Mouse (Mus musculus): ENCODE results near the gene Lcmt1. TPM values are rescaled to one million over a fixed set of nuclear protein-coding genes. Genes with fewer than 3 reads are reported as not detected.

Lcmt1 gene
- total RNA-seq, 1 experiment from 2014 or later = 36.4 TPM

GRCm38 (mm10) chr7:123448794-123449193 is 79.2 kb downstream of the Lcmt1 start:
- ATAC-seq (replicated peaks; ENCODE audit: low read depth, poor library complexity, severe bottlenecking) = no peak

- no peak for ATAC-seq (replicated peaks; ENCODE audit: low read depth, poor library complexity, severe bottlenecking)
Measured at GRCm38 (mm10) chr7:123449676-123450075, 80.1 kb downstream of the Lcmt1 start.

DNA sequence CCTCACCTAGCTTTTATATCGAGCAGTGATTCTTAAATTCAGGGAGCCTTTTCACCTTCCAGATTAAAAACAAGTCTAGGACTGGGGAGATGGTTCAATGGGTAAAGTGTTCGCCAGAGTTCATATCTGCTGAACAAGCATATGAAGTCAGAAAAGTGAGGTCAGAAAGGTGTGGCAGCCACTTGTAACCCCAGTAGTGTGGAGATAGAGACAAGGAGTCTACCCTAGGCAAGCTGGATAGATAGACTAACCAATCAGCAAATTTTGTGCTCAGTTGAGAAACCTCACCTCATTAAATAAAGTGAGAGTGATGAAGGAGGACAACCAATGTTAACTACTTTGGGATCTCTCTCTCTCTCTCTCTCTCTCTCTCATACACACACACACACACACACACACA is 80.9 kb downstream of the Lcmt1 start:
- no peak for ATAC-seq (replicated peaks; ENCODE audit: low read depth, poor library complexity, severe bottlenecking)

DNA sequence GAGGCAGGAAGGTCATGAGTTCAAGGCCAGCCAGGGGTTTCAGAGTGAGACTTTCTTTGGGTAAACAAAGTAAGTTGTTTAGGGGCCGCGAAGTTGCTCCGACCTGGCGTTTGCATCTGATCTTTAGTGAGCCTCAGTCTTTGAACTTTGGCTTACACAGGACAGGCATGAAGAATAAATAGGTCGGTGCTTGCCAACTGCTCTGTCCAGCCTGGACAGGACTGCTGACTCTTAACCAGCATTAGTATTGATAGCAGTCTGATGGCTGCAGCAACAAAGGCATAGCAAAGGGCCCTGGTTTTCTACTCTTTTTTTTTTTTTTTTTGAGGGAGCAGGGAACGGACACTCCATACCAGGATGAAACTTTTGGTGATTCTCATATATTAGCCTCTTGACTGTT is 83.0 kb downstream of the Lcmt1 start:
- ATAC-seq (replicated peaks; ENCODE audit: low read depth, poor library complexity, severe bottlenecking) = no peak

- no peak for ATAC-seq (replicated peaks; ENCODE audit: low read depth, poor library complexity, severe bottlenecking)
Measured at GRCm38 (mm10) chr7:123453066-123453465, 83.5 kb downstream of the Lcmt1 start.

DNA sequence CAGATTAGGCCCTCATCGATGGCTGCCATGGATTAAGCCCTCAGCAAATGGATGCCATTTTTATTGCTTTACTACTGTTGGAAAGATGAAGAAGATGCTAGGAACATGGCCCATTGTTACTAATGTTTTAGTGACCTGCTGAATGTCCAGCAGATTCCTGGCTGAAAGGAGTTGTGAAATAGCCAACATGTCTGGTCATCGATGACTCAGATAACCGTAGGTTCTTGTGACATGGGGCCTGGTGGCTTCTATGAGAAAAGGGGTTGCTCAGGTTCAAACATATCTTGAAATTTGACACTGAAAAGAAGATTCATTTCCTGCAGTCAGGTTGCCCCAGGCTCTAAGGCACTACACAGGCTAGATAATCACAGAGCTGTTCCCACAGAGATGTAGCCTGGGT is 85.5 kb downstream of the Lcmt1 start:
- no peak for ATAC-seq (replicated peaks; ENCODE audit: low read depth, poor library complexity, severe bottlenecking)

GRCm38 (mm10) chr7:123458309-123458708 is 88.7 kb downstream of the Lcmt1 start:
- ATAC-seq (replicated peaks; ENCODE audit: low read depth, poor library complexity, severe bottlenecking) = no peak

- ATAC-seq (replicated peaks; ENCODE audit: low read depth, poor library complexity, severe bottlenecking) = peak; percentile 60
Measured at GRCm38 (mm10) chr7:123459247-123459646, 89.7 kb downstream of the Lcmt1 start.

DNA sequence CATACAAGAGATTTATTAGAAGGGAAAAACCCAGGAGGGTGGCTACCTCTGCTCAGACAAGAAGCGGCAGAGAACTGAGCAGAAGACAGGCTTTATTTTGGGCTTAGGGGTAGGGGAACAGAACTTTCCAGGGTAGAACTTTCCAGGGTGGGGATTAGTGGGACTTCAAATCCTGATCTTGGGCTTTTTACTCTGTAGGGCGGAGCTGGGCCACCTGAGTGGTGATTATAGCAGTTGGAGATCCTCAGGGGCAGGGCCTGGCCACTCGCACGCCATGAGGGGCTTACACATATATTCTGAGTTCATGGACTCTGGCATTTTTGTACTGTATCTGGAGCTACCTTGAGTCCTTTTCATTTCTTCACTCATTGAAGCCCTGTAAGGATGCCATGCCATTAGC is 91.7 kb downstream of the Lcmt1 start:
- no peak for ATAC-seq (replicated peaks; ENCODE audit: low read depth, poor library complexity, severe bottlenecking)

DNA sequence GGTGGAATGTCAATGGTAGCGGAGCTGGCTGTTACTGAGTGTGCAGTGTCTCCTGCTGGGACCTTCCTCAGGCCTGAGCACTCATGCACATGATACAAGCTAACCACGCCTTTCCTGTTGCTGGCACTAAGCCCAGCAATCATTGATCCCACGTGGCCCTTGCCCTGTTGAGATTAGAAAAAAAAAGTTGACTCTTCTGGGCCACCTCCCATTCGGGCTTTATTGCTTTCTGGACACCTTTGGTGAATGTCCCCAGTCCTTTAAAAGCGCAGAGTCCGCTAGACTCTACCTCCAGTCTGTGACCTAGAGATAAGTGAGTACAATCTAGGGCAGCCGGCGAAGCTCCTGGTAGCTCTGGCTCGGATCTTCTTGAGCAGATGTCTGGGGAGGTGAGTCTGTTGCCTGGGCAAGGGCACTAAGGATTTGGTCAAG is 92.5 kb downstream of the Lcmt1 start, which contains the start of gene Aqp8:
TSS of gene Aqp8 (plus strand) at position 222 of the 432 bp plus-strand sequence.
- peak; percentile 77 for ATAC-seq (replicated peaks; ENCODE audit: low read depth, poor library complexity, severe bottlenecking)

GRCm38 (mm10) chr7:123463569-123463968 is 94.0 kb downstream of the Lcmt1 start:
- ATAC-seq (replicated peaks; ENCODE audit: low read depth, poor library complexity, severe bottlenecking) = no peak

GRCm38 (mm10) chr7:123465692-123466387 is 96.3 kb downstream of the Lcmt1 start:
- ATAC-seq (replicated peaks; ENCODE audit: low read depth, poor library complexity, severe bottlenecking) = peak; percentile 66; the same call in 1 of the 2 replicates

DNA sequence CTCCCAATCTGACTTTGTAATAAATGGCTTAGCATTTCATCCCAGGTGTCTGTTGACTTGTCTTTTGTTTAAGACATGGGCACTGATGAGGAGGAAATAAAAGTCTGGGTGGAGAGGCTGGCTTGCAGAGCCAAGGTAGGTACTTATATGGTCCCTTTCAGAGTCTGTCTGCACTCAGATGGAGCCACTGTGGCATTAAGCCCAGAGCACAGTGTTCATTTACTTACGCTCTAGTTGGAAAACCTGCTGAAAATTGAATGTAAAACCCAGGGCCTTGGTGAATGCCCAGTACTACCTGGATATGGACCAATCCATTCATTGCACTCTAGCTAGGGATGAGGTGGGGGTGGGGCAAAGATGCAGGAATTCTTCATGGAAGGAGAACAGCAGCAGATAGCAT is 98.4 kb downstream of the Lcmt1 start:
- ATAC-seq (replicated peaks; ENCODE audit: low read depth, poor library complexity, severe bottlenecking) = no peak

Other genes with a start within 250 kb of the Lcmt1 start
- gene Tnrc6a, start 245.9 kb upstream of the Lcmt1 start, total RNA-seq (2017) = 29.6 and 62.6 TPM in 2 replicates
- gene Slc5a11, start 155.0 kb upstream of the Lcmt1 start, total RNA-seq (2017) = 0.46 TPM in 1 of 2 replicates, not detected in the other
- gene Arhgap17, start 131 bp downstream of the Lcmt1 start, total RNA-seq (2017) = 22.2 and 43.3 TPM in 2 replicates
- gene Aqp8, start 92.5 kb downstream of the Lcmt1 start, total RNA-seq (2017) = not detected in 2 replicates
- gene Zkscan2, start 130.7 kb downstream of the Lcmt1 start, total RNA-seq (2017) = not detected in 2 replicates

Measured in common myeloid progenitor, adult 5-6 weeks (primary cell).